Mouse (Mus musculus) heart, adult 9 months (tissue): ENCODE results near the gene Sstr2.

Experiments
- DNase-seq, 2 experiments: peaks; one replicate each; pipeline ENCODE4 v3.0.0; 2022; ENCODE audit warnings: low spot score in 2 of 2

The Sstr2 gene

GRCm38 (mm10) chr11:113619420-113620080, 408 bp downstream of the Sstr2 start:
- DNase-seq: no peak

- no peak for DNase-seq
These were observed 1.9 kb downstream of the Sstr2 start for GRCm38 (mm10) chr11:113621001-113621400.

GRCm38 (mm10) chr11:113622028-113622427, 2.9 kb downstream of the Sstr2 start:
- DNase-seq: no peak

DNA sequence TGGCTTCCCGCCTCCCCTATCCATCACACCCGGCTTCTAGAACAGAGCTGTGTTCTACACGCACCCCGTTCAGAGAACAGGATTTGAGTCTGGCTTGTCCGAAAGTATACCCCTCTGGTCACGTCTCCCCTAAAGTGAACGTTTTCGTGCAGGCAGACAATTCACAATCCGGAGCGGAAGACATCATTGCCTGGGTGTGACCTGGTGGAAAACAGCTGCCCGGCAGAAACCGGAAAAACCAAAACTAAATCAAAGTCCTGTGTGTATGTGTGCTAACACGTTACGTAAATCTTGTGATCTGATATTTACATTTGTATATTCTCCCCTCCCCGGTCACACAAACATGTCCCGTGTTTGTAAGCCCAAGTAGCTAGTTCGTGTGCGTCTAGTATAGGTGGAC, 6.3 kb downstream of the Sstr2 start:
- DNase-seq: no peak

DNA sequence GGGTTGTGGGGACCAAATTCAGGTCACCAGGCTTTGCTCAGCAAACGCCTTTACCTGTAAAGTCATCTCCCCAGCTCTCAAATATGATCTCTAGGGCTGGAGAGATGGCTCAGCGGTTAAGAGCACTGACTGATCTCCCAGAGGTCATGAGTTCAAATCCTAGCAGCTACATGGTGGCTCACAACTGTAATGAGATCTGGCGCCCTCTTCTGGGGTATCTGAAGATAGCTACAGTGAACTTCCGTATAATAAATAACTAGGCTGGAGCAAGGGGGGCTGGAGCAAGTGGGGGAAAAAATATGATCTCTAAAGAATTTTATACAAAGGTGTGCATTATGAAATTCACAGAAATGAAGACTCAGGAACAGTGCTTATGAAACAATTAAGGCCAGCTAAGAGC, 8.6 kb downstream of the Sstr2 start:
- no peak for DNase-seq

- no peak for DNase-seq
These were observed 11.5 kb downstream of the Sstr2 start for GRCm38 (mm10) chr11:113630642-113631041.

DNA sequence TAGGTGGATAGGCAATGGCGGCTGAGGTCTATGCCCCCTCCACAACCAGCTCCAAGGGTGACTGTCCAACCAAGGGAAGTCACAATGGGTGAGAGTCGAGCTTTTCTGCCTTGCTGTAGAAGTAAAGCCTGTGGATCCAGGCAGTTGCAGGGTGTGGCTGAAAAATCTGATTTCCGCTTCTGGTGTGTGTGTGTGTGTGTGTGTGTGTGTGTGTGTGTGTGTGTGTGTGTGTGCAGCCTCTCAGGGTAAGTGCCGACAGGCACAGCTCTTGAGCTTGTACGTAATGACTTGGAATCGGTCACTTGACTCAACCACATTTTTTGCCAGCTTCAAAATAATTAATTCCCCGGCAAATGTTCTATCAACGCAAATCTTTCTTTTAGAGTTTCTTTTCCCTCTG, 12.2 kb downstream of the Sstr2 start:
- DNase-seq: no peak

DNA sequence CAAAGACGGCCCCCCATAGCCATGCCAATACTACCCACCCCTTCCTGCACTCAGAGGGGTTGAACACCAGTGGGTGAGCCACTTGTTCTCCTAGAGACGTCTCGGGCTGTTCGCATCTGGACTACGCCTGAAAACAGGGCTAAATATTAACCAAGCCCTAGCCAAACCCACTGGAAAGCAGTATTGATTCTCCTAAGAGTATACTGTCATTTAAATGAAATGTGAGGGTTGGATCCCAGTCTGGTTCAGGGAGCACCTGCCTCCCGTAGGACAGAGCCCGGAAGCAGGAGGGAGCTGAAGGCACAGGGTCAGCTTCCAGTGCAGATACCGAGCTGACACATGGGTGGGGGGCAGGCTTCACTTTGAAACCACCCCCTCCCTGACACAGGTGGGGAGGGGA, 12.7 kb downstream of the Sstr2 start:
- DNase-seq: no peak

DNA sequence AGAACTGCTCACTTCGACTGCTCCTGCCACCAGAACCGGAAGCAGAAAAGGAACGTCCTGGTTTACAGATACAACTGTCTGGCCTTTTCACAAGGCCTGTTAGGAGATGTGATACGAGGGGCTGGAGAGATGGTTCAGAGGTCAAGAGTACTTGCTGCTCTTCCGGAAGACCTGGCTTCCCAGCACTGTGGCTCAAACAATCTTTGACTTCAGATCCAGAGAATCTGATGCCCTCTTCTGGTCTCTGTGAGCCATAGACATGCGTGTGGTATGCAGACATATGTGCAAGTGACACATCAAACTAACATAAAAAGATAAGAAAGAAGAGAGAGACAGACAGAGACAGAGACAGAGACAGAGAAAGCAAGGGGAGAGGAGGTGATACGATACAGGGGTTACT, 13.2 kb downstream of the Sstr2 start:
- no peak for DNase-seq

DNA sequence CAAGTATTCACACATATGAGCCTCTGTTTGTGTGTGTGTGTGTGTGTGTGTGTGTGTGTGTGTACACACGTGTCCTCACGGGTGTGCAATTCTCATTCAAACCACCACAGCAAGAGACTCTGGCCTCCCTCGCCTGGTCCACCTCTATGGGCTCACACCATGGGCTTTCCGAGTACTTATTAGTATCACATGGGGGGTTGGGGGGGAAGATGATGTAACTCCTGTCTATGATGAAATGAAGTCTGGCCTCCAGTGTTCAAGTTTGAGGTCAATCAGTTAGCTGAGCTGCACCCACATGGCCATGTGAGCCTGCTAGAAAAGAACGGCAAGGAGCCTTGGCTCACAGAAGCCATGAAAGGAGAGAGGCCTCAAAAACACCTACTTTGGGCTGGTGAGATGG, 14.3 kb downstream of the Sstr2 start:
- DNase-seq: no peak

DNA sequence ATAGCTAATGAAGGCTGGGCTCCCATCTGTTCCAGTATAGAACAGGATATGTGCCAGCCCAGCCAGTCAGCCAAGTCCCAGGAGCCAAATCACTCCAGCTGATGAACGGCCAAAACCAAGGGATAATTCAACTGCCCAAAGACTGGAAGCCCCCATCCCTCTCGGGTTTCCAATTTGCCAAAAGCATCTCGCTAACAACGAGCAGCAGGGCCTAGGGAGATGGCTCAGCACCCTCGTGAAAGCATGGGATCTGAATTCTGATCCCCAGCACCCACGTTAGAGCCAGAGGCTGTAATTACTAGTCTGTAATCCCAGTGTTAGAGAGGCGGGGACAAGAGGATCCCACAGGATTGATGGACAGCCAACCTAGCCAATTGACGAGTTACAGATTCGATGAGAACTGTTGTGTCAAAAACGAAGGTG, 15.6 kb downstream of the Sstr2 start:
- DNase-seq: no peak

DNA sequence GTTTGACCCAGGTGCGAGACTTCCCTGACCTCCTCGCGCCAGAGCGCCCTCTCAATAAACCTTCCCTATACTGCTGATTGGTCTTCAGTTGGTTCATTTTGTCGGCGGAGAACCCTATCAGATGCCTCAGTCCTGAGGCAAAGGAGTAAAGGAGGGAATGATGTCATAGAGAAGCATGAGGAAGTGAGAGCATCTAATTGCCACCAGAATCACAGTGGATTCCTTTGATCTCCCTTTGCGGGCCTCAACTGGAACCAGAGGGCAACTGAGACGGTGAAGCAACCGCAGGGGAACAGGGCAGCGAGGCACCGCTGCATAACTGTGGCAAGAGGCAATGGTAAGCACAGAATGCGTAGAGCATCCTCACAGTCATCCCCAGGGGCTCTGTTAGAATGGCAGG, 19.5 kb downstream of the Sstr2 start:
- no peak for DNase-seq

DNA sequence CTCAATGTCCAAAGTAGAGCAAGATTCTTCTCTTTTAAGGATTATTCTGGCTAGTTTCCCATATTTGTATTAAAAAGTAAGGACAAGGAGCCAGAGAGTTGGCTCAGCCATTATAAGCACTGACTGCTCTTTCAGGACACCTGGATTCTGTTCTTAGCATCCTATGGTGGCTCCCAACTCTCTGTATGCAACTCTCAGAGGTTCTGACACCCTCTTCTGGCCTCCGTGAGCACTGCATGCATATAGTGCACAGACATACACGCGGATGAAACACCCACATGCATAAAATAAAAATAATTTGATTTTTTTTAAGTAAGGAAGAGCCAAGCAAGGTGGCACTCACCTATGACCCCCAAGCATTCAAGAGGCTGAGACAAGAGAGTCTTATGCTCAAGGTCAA, 26.0 kb downstream of the Sstr2 start:
- no peak for DNase-seq

- DNase-seq: peak; percentile 46 to 67
These were observed 29.0 kb downstream of the Sstr2 start for GRCm38 (mm10) chr11:113648152-113648551.

- no peak for DNase-seq
These were observed 29.7 kb downstream of the Sstr2 start, which contains the start of gene Cog1 for GRCm38 (mm10) chr11:113648690-113649352. Gene Cog1 (plus strand): TSS chr11:113649169.

GRCm38 (mm10) chr11:113649353-113650210, 30.4 kb downstream of the Sstr2 start, which contains the start of gene Slc39a11:
Gene Slc39a11 (minus strand): TSS chr11:113650079.
- peak; percentile 51 to 57 for DNase-seq

DNA sequence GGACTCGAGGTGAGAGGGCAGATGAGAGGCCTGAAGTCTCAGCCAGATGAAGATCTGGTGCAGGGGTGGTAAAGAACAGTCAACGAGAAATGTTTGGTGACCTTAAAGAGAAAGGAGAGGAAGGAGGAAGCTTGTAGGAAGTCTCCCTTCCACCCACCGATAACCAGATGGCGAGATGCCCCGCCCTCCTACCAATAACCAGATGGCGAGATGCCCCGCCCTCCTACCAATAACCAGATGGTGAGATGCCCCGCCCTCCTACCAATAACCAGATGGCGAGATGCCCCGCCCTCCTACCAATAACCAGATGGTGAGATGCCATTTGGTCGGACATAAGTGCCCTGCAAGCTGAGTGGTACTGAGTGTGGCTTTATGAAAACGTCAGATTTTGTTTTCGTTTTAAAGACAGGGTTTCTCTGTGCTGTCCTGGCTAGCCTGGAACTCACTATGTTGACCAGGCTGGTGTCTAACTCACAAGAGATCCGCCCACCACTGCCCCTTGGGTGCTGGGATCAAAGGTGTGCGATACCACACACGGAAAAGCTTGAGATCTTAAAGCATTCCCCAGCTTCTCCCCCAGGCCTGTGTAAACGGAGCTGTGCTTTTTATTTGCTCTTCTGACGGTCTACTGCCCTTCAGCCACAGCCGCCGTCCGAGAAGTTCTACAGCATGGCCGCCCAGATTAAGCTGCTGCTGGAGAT, 32.2 kb downstream of the Sstr2 start:
- no peak for DNase-seq

DNA sequence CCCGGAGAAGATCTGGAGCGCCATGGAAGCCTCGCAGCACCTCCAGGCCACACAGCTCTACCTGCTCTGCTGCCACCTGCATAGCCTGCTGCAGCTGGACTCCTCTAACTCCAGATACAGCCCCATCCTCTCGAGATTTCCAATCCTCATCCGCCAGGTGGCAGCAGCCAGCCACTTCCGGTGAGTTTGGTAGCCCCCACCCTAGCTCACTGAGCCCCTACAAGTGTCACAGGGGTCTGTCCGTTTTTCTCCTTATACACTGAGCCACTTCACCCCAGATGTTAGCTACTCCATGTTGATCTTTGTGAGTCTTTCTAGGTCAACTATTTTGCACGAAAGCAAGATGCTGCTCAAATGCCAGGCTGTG, 32.7 kb downstream of the Sstr2 start:
- DNase-seq: no peak

- DNase-seq: no peak
These were observed 33.4 kb downstream of the Sstr2 start for GRCm38 (mm10) chr11:113652516-113652915.

- DNase-seq: no peak
These were observed 35.0 kb downstream of the Sstr2 start for GRCm38 (mm10) chr11:113654105-113654504.

- DNase-seq: no peak
These were observed 35.6 kb downstream of the Sstr2 start for GRCm38 (mm10) chr11:113654561-113655270.
